Mouse (Mus musculus) megakaryocyte progenitor cell, adult 5-6 weeks (primary cell): ENCODE data around the gene Clpx. TPM values are rescaled to one million over a fixed set of nuclear protein-coding genes. Genes with fewer than 3 reads are reported as not detected.
"Not testable (repeated sequence)": the region's sequence is repeated elsewhere in the genome, so short reads cannot be mapped to it uniquely, and the experiment has no call there.

ENCODE experiments used
- ATAC-seq: replicated peaks from 2 replicates; pipeline ENCODE4 v1.8.0; 2016; ENCODE audit warnings: mild to moderate bottlenecking, moderate TSS enrichment, inconsistent platforms; ENCODE audit not compliant: poor library complexity
- total RNA-seq, 2 experiments: library from RNA; stranded (forward) in 1 of 2; stranded (reverse) in 1 of 2; fragments of 157-497, 149-512 nt in 1 of 2; fragments of 200-1000 nt in 1 of 2; gene quantifications; 2 replicates each; pipeline versions ENCODE4 v1.2.3 to v1.2.4; 2015 to 2017

Clpx gene
- 24.8 and 26.4 TPM in 2 replicates for total RNA-seq (2015)
- 46.6 and 51.4 TPM in 2 replicates for total RNA-seq (2017)

DNA sequence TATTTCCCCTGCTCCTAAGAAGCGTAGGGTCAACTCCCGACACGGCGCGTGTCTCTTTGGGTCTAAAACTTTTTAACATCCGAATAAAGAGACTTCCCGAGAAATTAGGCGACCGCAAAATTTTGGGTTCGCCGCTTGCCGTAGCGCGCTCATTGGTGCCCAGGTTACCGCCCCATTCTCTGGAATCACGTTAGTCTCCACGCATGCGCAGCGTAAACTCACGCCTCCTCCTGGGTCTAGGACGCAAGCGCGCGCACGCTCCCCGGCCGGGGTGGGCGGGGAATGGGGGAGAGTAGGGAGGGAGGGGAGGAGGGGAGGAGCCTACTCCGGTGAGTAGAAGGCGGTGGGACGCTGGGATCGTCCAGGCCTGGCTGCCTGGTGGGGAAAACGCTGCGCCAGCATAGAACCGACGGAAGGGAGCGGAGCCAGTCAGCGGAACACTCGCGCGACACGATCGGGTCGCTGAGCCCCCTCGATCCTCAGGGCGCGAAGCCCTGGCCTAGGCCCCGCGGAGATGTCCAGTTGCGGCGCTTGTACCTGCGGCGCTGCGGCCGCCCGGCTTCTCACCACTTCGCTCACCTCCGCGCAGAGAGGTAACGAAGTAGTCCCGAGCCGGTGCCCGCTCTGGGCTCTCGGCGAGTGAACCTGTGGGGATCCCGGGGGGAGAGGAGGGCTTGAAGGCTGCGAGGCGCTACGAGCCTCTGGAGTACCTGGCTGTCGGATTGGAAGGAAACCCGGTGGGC is at the start of gene Clpx:
TSS of gene Clpx (plus strand) at position 288 of the 743 bp plus-strand sequence.
- peak; percentile 92 for ATAC-seq

DNA sequence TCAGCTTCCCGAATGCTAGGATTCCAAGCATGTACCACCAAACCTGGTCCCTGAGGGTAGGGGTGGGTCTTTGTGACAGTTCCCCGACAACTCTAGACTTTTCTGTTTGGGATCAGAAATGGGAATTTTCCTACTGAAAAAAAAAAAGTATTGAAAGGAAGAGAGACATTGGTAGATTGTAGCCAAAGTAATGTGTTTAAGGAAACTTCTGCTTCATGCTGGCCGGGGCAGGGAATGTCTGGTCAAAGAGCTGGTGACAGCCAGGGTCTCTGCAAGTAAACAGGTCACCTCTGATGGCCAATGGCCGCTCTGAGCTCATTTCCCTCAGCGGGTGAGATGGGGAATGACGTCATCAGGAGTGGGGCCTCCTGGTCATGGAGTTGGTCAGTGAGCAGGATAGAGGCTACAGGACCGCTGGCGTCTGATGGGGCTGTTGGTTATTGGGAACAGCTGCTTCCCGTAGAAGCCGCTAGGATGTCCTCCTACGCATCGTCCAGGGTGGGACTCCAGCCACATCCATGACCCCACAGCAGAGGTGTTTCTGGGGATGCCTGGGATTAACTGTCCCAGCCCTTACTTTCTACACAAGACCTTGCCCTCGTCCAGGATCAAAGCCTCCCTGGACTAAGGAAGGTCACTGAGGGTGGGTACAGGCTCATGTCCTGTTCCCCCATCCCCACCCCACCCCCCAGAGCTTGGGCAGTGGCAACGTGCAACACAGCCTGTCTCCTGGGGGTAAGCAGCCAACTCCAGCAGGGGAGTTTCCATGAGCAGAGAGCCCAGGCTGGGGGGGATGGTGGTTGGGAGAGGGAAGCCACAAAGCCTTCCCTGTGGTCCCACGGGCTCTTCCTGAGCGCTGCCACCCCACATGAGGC is 46.3 kb upstream of the Clpx start:
- no peak for ATAC-seq

GRCm38 (mm10) chr9:65248377-65248690 is 45.7 kb upstream of the Clpx start:
- ATAC-seq: no peak

DNA sequence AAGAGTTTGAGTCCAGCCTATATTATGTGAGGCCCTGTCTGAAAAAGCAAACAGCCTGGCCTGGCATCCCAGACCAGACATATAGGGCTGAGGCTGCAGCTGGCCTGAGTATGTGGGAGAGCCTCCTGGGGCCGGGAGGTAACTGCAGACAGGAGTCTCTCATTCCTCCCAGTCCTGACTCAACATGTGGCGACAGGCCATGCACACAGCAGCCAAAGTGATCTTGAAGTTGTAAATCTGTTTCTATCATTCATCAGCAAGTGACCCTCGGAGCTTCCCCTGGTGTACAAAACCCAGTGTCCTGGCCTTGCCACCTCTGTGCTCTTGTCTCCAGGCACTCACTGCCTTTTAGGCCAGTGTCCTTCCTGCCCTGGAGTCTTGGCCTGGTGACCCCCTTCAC is 42.0 kb upstream of the Clpx start:
- ATAC-seq: no peak

- ATAC-seq: no peak
Measured at GRCm38 (mm10) chr9:65255906-65256600, 38.0 kb upstream of the Clpx start.

GRCm38 (mm10) chr9:65257218-65257910 is 36.7 kb upstream of the Clpx start:
- no peak for ATAC-seq

DNA sequence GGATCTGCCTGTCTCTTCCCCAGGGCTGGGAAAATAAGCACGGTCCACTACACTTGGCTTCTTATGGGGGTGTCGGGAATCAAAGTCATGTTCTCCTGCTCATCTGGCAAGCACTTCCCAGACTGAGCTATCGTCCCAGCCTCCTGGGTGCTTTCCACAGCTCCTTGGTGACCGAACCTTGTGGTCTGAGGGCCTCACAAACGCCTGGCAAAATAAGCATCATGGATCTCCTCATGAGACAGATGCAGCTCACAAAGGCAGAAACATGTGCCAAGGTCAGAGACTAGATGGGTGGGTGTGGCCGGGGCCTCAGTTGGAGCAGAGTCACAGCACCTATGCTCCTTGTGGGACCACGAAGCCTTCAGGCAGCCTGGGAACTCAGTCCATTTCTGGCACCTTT is 34.7 kb upstream of the Clpx start:
- no peak for ATAC-seq

GRCm38 (mm10) chr9:65261591-65262230 is 32.3 kb upstream of the Clpx start:
- no peak for ATAC-seq

- ATAC-seq: no peak
Measured at GRCm38 (mm10) chr9:65262641-65263120, 31.4 kb upstream of the Clpx start.

DNA sequence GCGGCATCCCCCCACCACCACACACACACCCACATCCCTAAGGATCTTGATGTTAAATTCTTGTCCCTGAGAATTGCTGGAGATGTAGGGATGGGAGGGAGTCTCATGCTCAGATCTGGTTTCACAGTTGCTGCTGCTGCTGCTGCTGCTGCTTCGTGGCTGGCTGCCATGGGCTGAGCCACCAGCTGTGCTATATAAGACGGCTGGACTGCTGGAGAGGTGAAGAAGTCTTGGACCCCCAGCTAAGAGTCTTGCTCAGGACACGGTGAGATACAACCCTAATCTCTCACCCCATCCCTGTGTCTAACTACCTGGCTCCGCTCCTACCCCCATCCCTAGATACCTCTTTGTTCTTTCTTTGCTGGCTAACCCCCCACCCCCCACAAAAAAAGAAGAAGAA is 29.1 kb upstream of the Clpx start, which contains the start of gene Cilp:
TSS of gene Cilp (plus strand) at position 222 of the 400 bp plus-strand sequence.
- no peak for ATAC-seq

DNA sequence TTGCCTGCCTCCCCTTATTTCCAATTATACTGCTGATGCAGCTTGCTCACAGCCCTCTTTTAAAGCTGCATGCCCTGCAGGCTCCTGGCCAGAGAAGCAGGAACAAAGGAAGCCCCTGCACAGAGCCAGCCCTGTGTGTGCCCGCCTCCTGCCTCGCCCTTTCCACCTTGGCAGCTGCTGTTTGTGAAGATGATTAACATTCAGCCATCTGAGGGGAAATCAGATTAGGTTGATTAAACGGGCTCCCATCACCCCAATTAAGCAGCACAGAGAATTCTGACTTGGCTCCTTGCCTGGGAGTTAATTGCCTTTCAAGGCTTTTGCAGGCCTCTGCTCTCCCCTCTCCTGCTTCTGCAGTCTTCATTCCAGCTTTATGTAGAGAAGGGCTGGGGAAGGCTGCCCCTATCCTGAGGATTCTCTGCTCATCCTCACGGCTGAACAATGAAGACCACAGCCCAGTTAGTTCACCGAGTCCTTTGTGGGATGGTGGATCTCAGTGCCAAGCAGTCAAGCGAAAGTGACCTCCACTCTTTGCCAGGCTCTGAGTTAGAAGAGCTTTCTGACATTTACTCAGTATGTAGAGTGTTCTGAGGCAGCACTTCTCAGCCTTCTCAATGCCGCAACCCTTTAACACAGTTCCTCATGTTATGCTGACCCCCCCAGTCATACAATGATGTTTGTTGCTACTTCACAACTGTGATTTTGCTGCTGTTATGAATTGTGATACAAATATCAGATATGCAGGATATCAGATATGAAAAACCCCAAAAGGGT is 26.1 kb upstream of the Clpx start:
- ATAC-seq: no peak

- ATAC-seq: no peak
Measured at GRCm38 (mm10) chr9:65273048-65273809, 20.8 kb upstream of the Clpx start.

DNA sequence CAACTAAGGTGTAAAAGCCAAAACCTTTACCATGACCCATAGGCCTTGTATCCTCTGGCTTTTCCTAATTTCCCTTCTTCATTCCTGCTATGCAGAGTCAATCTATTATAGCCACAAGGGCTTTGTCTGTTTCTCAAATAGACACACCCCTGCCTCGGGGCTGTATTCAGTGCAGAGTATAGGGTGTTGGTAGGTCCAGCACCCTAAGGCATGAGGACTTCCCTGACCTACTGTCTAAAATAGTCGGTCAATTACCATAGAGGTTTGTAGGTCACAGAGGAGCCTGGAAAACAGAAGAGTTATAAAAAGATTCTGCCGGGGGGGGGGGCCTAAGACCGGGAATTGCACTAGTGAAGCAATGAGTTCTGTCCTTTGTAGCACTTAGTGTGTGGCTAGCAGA is 20.2 kb upstream of the Clpx start:
- no peak for ATAC-seq

DNA sequence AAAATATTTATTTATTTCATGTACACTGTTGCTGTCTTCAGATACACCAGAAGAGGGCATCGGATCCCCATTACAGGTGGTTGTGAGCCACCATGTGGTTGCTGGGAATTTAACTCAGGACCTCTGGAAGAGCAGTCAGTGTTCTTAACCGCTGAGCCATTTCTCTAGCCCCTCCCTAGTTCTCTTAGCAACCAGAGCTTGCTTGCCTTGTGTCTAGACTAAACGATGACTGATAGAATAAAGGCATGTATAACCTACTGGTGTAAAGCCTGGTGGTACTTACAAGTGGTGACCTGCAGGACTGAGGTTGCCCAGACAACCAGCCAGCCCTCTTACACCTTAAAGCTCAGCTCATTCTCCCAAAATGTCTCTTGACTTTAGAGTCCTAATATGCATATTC is 19.2 kb upstream of the Clpx start:
- not testable (repeated sequence) for ATAC-seq

DNA sequence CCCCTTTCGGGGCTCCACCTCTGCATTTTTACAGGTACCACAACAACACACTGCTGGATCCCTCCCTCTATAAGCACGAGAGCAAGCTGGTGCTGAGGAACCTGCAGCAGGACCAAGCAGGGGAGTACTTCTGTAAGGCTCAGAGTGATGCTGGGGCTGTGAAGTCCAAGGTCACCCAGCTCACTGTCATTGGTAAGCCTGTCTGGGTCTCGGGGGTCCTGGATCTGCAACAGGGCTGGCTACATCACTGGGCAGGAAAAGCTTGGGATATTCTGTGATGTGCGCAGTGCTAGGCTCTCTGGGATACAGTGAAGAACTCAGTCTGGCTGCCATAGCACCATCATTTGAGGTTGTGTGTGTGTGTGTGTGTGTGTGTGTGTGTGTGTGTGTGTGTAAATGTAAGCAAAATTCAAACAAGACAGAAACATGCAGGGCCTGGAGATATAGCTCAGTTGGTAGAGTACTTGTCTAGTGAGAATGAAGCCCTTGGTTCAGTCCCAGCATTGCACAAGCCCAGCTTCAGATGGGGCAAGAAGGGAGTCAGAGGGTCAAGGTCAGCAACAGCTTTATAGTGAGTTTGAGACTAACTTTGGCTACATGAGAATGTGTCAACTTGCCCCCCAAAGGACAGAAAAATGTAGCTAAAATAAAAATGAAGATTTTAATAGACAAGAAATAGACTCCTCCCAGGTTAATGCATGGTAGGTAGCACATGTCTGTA is 18.1 kb upstream of the Clpx start:
- ATAC-seq: no peak

DNA sequence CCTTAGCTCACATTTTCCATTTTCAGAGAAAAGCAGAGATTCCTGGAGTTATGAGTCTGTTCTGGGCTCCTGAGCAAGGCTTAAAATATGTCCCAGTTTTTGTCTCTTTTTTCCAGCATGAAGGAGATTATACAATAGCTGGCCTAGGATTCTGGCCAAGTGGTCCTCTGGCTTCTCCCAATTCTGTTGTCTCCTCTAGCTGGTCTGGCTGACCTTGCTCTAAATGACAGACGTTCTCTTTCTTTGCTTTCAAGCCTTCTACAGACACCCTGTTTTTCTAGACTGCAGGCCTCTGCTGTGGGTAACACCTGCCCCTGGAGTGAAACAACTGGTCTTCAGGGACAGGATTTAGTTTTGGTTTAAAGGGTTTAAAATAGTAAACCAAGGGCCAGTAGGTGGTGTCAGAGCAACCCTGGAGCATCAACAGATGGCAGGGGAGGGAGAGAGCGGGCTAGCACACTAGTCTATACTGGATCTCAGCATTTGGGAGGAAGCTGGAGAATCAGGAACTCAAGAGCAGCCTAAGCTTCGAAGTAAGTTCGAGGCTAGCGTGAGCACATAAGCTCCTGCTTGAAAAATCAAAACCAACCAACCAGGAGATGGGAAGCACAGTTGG is 12.4 kb upstream of the Clpx start:
- ATAC-seq: no peak

- peak; percentile 84 for ATAC-seq
Measured at GRCm38 (mm10) chr9:65283301-65283700, 10.8 kb upstream of the Clpx start.

- ATAC-seq: not testable (repeated sequence)
Measured at GRCm38 (mm10) chr9:65288252-65288651, 5.8 kb upstream of the Clpx start.
